Mouse (Mus musculus): Measurements from ENCODE around the gene Tnpo2.
"Not testable (repeated sequence)": the region's sequence is repeated elsewhere in the genome, so short reads cannot be mapped to it uniquely, and the experiment has no call there.

Tnpo2 gene

GRCm38 (mm10) chr8:85071514-85072281 lies 35.0 kb downstream of the Tnpo2 start, which contains the start of gene Dhps:
Gene Dhps, plus strand, starts transcription at chr8:85071757.
- DNase-seq (ENCODE audit: extremely low read depth, insufficient read length, low spot score), result peak; percentile 89

GRCm38 (mm10) chr8:85072364-85072929 lies 35.7 kb downstream of the Tnpo2 start:
- peak; percentile 32 for DNase-seq (ENCODE audit: extremely low read depth, insufficient read length, low spot score)

GRCm38 (mm10) chr8:85073041-85073612 lies 36.4 kb downstream of the Tnpo2 start:
- DNase-seq (ENCODE audit: extremely low read depth, insufficient read length, low spot score), result no peak

GRCm38 (mm10) chr8:85074167-85074566 lies 37.5 kb downstream of the Tnpo2 start:
- no peak for DNase-seq (ENCODE audit: extremely low read depth, insufficient read length, low spot score)

GRCm38 (mm10) chr8:85074617-85075016 lies 37.9 kb downstream of the Tnpo2 start:
- DNase-seq (ENCODE audit: extremely low read depth, insufficient read length, low spot score), result no peak

- peak; percentile 41 for DNase-seq (ENCODE audit: extremely low read depth, insufficient read length, low spot score)
These were observed 39.3 kb downstream of the Tnpo2 start for GRCm38 (mm10) chr8:85076001-85076400.

GRCm38 (mm10) chr8:85076993-85077392 lies 40.3 kb downstream of the Tnpo2 start:
- no peak for DNase-seq (ENCODE audit: extremely low read depth, insufficient read length, low spot score)

GRCm38 (mm10) chr8:85080214-85080531 lies 43.5 kb downstream of the Tnpo2 start:
- DNase-seq (ENCODE audit: extremely low read depth, insufficient read length, low spot score), result no peak

- peak; percentile 73 for DNase-seq (ENCODE audit: extremely low read depth, insufficient read length, low spot score)
These were observed 44.0 kb downstream of the Tnpo2 start, which contains the start of gene Wdr83os for GRCm38 (mm10) chr8:85080532-85081215. Gene Wdr83os, plus strand, starts transcription at chr8:85080740.

GRCm38 (mm10) chr8:85081216-85081555 lies 44.5 kb downstream of the Tnpo2 start, which contains the start of gene Wdr83:
Gene Wdr83, minus strand, starts transcription at chr8:85081306.
- DNase-seq (ENCODE audit: extremely low read depth, insufficient read length, low spot score), result no peak

- DNase-seq (ENCODE audit: extremely low read depth, insufficient read length, low spot score), result not testable (repeated sequence)
These were observed 45.5 kb downstream of the Tnpo2 start for GRCm38 (mm10) chr8:85082169-85082568.

GRCm38 (mm10) chr8:85083108-85083813 lies 46.5 kb downstream of the Tnpo2 start, which contains the start of gene Man2b1:
Gene Man2b1, plus strand, starts transcription at chr8:85083270.
- DNase-seq (ENCODE audit: extremely low read depth, insufficient read length, low spot score), result peak; percentile 76

GRCm38 (mm10) chr8:85084633-85085032 lies 47.9 kb downstream of the Tnpo2 start:
- no peak for DNase-seq (ENCODE audit: extremely low read depth, insufficient read length, low spot score)

- no peak for DNase-seq (ENCODE audit: extremely low read depth, insufficient read length, low spot score)
These were observed 49.5 kb downstream of the Tnpo2 start for GRCm38 (mm10) chr8:85086238-85086637.

- DNase-seq (ENCODE audit: extremely low read depth, insufficient read length, low spot score), result no peak
These were observed 52.1 kb downstream of the Tnpo2 start for GRCm38 (mm10) chr8:85088771-85089170.

- DNase-seq (ENCODE audit: extremely low read depth, insufficient read length, low spot score), result no peak
These were observed 54.1 kb downstream of the Tnpo2 start for GRCm38 (mm10) chr8:85090856-85091255.

GRCm38 (mm10) chr8:85091526-85092090 lies 54.9 kb downstream of the Tnpo2 start:
- DNase-seq (ENCODE audit: extremely low read depth, insufficient read length, low spot score), result no peak

- no peak for DNase-seq (ENCODE audit: extremely low read depth, insufficient read length, low spot score)
These were observed 58.3 kb downstream of the Tnpo2 start for GRCm38 (mm10) chr8:85095051-85095450.

GRCm38 (mm10) chr8:85095566-85095965 lies 58.9 kb downstream of the Tnpo2 start:
- DNase-seq (ENCODE audit: extremely low read depth, insufficient read length, low spot score), result no peak

- DNase-seq (ENCODE audit: extremely low read depth, insufficient read length, low spot score), result no peak
These were observed 59.5 kb downstream of the Tnpo2 start for GRCm38 (mm10) chr8:85096196-85096595.

All from 3134 (cell line).